Mouse (Mus musculus): ENCODE measurements around the gene Vnn1. TPM values are rescaled to one million over a fixed set of nuclear protein-coding genes. Genes with fewer than 3 reads are reported as not detected.

Gene Vnn1
- polyA plus RNA-seq (2012; rRNA removed) = 0.80 and 1.0 TPM in 2 replicates

DNA sequence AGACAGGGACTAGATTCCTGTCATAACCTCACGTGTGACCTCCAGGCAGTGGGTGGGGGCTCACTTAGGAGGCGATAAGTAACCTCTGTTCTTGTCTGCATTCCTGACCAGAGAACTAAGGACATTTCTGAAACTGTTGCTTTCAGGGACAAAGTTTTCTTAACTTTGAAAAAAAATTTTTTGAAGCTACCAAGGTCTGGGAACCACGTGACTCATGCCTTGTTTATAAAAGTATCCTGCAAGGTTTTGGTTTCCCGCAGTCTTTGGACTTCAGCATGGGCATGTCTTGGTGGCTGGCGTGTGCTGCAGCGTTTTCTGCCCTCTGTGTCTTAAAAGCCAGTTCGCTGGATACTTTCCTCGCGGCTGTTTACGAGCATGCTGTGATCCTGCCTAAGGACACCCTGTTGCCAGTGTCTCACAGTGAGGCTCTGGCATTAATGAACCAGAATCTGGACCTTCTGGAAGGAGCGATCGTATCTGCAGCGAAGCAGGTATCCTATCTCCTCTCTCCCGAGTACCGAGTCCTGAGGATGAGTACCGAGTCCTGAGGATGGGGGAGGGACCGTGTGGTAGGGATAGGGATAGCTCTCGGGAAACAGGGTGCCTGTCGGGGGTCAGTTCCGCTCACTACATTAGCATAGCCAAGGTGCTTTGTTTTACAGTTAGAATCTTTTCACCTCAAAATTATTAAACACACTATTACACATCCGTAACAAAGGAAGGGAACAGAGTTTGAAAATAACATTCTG is at the start of gene Vnn1:
Gene Vnn1, plus strand, starts transcription at position 88 of the 749 bp plus-strand sequence.

DNA sequence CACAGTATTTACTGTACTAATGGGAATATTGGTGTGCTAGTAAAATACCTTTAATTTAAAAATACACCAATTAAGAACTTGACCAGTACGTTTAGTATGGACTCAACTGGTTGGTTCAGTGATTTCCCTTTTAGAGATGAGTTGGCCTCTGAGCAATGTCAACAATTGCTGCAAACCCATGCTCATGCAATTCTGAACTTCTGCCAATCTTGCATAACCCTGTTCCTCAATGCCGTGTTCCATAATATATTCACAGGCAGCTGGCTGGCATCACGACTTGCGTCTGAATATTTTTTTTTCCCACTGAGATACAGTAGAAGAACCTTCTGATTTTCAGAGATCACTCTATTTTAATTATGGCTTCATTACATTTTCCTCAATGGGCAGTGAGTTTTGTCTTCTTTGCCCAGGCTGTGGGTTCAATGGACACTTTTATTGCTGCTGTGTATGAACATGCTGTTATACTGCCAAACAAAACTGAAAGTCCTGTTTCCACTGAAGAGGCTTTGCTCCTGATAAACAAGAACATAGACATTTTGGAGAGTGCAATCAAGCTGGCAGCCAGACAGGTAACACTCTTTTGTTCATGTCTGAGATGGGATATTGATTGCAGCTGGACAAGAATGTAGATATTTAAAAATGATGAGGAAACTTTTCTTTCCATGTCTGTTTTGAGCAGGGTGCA is 43.1 kb upstream of the Vnn1 start, which contains the start of gene Vnn3:
Gene Vnn3, plus strand, starts transcription at position 235 of the 685 bp plus-strand sequence.

DNA sequence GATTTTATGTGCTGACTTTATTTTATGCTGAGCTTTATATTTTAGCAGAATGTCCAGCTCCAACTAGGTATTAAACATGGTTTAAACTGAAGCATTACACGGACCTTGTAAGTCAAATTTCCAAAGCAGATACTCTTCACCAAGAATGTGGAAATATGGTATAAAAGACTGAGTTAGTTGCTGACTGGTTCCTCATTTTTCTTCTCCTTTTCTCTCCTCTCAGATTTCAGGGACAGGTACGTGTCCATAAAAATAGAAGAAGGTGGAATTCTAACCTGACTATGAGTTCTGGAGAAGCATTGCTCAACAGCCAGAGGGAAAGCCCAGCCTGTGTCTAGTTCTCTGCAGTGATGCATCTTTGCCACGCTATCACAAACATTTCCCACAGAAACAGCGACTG is 25.6 kb downstream of the Vnn1 start, which contains the start of gene Taar1:
Gene Taar1, plus strand, starts transcription at position 301 of the 400 bp plus-strand sequence.

DNA sequence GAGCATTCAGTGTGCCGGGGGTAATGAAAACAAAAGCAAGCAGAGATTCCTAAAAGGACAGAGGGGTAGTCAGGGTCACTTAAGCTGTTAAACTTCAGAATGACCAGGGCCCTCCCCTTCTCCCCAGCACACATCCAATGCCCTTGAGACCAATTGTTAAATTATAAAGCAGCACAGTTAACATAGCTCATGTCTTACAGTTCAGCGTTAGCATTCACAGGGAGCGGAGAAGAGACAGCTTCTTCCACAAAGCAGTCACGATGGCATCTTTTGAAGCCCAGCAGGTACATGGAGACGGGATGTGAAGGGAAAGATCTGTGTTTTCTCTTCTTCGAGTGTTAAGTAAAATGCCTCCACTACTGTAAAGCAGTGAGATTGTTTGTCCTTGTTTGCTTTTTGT is 43.8 kb downstream of the Vnn1 start, which contains the start of gene Taar2:
Gene Taar2, plus strand, starts transcription at position 261 of the 400 bp plus-strand sequence.

DNA sequence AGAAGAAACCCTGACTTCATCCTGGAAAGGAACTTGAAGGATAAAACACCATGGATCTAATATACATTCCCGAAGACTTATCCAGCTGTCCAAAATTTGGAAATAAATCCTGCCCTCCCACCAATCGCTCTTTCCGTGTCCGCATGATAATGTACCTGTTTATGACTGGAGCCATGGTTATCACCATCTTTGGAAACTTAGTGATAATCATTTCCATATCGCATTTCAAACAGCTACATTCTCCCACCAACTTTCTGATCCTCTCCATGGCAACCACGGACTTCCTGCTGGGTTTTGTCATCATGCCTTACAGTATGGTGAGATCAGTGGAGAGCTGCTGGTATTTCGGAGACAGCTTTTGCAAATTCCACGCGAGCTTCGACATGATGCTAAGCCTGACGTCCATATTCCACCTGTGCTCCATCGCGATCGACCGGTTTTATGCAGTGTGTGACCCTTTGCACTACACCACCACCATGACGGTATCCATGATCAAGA is 55.1 kb downstream of the Vnn1 start, which contains the start of gene Taar3:
Gene Taar3, plus strand, starts transcription at position 51 of the 498 bp plus-strand sequence.

Other genes starting within 250 kb of the Vnn1 start
- gene Rps12, start 107.4 kb upstream of the Vnn1 start, polyA plus RNA-seq (2012; rRNA removed) = 3,859 and 3,962 TPM in 2 replicates
- 2.0 TPM in 2 replicates for gene Slc18b1, start 97.7 kb upstream of the Vnn1 start, polyA plus RNA-seq (2012; rRNA removed)
- 0.38 and 0.56 TPM in 2 replicates for gene Vnn3, start 43.2 kb upstream of the Vnn1 start, polyA plus RNA-seq (2012; rRNA removed)
- not detected in 2 replicates for gene Taar1, start 25.7 kb downstream of the Vnn1 start, polyA plus RNA-seq (2012; rRNA removed)
- gene Taar2, start 43.9 kb downstream of the Vnn1 start, polyA plus RNA-seq (2012; rRNA removed) = not detected in 2 replicates
- not detected in 2 replicates for gene Taar3, start 54.9 kb downstream of the Vnn1 start, polyA plus RNA-seq (2012; rRNA removed)
- not detected in 2 replicates for gene Taar4, start 65.8 kb downstream of the Vnn1 start, polyA plus RNA-seq (2012; rRNA removed)
- gene Taar5, start 76.0 kb downstream of the Vnn1 start, polyA plus RNA-seq (2012; rRNA removed) = not detected in 2 replicates
- not detected in 2 replicates for gene Taar6, start 91.0 kb downstream of the Vnn1 start, polyA plus RNA-seq (2012; rRNA removed)
- gene Taar7a, start 98.8 kb downstream of the Vnn1 start, polyA plus RNA-seq (2012; rRNA removed) = not detected in 2 replicates
- not detected in 2 replicates for gene Taar7b, start 105.3 kb downstream of the Vnn1 start, polyA plus RNA-seq (2012; rRNA removed)
- gene Taar7d, start 132.5 kb downstream of the Vnn1 start, polyA plus RNA-seq (2012; rRNA removed) = not detected in 2 replicates
- not detected in 2 replicates for gene Taar7e, start 142.9 kb downstream of the Vnn1 start, polyA plus RNA-seq (2012; rRNA removed)
- gene Taar7f, start 154.8 kb downstream of the Vnn1 start, polyA plus RNA-seq (2012; rRNA removed) = not detected in 2 replicates
- not detected in 2 replicates for gene Taar8a, start 181.8 kb downstream of the Vnn1 start, polyA plus RNA-seq (2012; rRNA removed)
- gene Taar8b, start 197.6 kb downstream of the Vnn1 start, polyA plus RNA-seq (2012; rRNA removed) = not detected in 2 replicates
- not detected in 2 replicates for gene Taar8c, start 207.2 kb downstream of the Vnn1 start, polyA plus RNA-seq (2012; rRNA removed)
- gene Taar9, start 214.8 kb downstream of the Vnn1 start, polyA plus RNA-seq (2012; rRNA removed) = not detected in 2 replicates